Mouse (Mus musculus) layer of hippocampus, adult 9-11 months (tissue): ENCODE data around the gene Sema7a.

ENCODE experiments used
- DNase-seq: peaks from one replicate; pipeline ENCODE4 v3.0.0; 2022

Gene Sema7a

DNA sequence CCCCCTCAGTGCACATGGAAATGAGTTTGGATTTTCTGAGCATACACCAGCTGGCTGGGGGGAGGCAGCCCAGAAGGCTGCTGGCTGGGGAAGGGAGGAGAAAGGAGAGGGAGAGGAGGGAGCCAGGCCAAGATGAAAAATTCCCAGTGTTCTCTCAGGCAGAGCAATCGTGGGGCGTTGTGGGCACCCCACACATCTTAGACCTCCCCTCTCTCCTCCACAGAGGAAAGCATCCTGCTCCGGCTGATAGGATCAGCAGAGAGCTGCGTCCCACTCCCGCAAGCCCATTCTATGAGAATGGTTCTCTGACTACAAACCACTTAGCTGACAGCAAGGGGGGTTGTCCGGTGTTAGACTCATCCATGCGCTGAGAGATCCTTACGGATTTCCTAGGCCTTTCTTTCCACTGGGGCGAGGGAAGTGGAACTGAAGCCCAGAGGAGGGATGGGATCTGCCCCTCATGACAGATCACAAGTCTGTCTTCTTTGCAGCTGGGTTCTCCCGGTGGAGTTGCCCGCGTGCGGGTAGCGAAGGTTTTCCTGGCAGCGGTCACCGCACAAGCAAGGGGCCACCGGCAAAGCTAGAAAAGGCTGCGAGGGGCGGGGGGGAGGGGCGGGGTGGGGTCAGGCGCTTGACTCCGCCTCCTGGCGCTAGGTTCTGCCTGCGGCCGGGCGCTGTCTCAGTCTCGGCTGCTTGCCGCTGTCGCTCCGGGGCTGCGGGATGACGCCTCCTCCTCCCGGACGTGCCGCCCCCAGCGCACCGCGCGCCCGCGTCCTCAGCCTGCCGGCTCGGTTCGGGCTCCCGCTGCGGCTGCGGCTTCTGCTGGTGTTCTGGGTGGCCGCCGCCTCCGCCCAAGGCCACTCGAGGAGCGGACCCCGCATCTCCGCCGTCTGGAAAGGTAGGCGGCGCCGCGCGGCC lies at the start of gene Sema7a:
Gene Sema7a (plus strand): TSS at position 682 of the 918 bp plus-strand sequence.
- peak; percentile 82 for DNase-seq

DNA sequence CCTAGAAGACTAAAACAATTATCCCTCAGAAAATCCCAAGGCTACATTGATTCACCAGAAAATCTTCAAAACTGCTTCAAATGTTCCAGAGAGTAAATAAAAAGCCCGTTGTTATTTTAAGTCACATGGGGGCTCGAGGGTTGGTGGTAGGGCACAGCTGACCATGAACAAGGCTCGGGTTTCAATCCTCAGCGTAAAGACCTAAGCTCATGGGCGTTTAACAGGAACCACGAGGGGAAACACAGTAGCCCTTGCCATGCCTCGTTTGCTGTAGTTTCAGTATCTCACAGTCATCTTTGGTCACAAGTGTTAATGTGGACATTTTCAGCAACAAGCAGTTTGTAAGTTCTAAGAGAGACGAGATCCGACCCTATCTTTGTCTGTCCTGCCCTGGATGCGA lies 39.4 kb upstream of the Sema7a start:
- DNase-seq, result no peak

DNA sequence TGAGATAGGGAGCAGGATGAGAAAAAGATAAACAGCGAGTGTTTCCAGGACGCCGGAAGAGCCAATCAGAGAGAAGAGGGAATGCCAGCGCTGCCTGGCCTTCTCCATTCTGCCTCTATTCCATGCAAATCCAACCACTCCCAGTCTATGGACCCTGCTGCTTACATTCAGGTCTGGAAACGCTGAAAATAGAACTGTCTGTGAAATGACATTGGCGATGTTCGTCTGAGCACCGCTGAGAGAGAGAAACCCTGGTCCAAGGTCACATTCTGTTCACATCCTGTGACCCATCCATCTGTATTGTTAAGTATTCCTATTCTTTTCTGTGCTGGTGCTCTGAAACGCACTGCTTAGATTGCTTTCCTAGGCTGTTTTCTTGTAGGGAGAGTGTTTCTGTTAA lies 38.7 kb upstream of the Sema7a start:
- no peak for DNase-seq

DNA sequence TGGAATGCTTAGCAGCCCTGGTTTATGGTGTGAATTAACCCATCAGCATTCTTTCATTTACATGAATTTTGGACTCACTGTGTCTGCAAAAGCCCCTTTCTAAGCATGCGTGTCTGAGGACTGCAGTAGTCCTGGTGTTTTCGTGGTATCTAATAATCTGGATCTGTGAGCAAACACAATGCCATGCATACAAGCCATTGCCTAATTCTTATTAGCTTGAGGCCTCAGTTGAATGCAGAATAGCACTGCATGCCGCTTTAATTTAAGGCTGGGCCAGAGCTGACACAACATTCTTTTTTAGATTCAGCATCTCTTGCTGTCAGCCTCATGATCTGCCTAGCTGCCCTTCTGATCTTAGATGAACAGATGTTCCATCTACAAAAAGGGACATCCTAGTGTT lies 38.3 kb upstream of the Sema7a start:
- no peak for DNase-seq

DNA sequence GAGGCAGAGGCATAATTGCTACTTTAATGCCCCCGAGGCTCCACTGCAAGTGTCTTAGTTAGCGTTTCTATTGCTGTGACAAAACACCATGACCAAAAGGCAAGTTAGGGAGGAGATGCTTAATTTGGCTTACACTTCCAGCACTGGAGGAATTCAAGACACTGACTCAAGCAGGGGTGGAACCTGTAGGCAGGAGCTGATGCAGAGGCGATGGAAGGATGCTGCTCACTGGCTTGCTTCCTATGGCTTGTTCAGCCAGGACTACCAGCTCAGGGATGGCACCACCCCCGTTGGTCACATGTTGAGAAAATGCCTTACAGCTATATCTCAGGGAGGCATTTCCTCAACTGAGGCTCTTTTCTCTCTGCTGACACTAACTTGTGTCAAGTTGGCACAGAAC lies 37.8 kb upstream of the Sema7a start:
- no peak for DNase-seq

DNA sequence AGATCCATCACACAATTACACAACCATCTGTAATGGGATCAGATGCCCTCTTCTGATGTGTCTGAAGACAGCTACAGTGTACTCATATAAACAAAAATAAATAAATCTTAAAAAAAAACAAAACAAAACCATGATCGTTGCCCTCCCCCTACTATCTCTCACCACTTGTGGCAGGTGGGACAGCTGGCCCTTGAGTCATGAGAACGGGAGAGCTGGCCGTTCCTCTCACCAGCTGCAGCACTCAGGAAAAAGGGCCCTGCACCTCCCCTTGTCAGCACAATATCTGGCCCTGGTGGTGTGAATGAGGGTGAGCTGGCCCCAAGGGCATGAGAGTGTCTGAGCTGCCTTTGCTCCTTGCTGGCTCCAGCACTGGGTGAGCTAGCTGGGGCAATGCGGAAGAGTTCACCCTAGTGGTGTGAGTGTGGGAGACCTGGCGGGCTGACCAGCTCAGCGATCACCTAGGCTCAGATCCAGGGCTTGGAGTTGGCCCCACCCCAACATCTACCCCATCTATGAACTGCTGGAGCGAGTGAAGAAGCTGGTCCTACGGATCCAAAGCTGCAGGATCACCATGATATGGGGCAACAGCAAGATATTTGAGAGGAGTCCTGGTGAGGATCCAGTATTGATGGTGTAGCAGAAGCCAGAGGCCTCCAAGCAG lies 36.2 kb upstream of the Sema7a start:
- no peak for DNase-seq

DNA sequence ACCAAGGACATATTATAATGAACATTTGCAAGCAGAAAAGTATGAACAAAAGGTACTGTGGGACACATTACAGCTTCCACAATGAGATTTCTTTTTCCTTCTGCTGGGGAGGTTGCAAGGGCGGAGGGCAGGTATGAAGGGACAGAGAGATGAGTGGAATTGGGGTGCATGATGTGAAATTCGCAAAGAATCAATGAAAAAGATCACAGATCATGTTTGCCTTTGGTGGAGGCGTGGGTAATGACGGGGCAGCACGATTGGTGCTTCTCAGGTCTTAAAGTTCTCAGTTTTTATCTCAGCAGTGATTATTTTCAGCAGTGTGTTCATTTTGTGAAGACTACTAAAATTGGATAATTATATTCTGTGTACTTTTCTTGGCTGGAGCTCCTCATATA lies 35.7 kb upstream of the Sema7a start:
- DNase-seq, result no peak

DNA sequence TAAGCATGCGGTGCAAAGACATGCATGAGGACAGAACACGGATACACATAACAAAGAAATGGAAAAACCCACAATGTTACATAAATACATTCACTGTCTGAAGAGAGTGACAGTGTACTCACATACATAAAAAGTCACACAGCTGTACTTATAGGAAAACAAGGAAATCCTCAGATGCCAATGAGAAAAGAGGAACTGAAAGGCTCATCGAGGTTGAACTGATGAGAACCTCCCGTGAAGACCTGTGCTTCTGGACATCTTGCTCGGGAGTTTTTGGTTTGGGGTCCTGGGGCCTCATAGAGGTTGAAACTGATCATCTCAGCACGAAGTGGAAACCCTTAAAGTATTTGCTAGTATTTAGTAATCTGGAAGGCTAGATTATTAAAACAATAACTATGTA lies 32.7 kb upstream of the Sema7a start:
- no peak for DNase-seq

DNA sequence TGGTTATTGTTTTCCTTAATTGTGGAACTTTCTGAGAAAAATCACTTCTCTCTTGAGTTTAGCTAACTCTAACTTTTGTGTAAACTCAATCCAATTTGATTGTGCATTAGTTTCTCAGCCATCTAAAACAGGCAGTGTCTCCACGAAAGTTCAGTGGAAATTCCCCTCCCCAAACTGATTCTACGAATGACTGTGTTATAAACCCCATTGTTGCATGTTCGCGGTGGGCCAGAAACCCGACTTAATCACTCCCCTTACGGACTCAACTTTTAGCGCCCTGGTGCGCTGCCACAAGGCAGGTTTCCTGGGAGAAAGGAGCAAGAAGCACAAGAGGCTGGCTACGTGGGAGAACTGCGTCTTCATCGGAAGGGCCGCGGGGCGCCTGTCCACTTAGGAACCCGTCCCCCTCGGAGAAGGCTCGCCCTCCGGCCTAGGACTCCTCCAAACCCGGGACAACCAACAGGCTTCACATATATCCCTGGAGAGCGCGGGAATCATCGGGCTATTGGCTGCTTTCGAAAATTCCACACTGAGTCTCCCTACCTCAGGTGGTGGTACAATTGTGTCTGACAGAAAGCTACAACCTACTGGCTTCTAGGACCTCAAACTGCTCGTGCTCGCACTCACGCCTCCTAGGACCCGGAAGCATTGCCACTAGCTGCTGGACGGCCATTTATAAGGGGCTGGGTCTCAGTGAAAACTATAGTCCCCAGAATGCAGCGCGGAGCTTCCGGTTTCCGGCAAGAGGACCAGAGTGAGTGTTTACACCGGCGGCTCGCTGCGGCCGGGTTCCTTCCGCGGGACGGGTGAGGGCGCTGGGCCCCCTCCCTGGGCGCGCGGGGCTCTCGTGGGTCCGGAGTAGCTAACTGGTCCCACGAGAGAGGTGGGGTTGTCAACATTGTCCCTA lies 29.4 kb upstream of the Sema7a start, which contains the start of gene Ubl7:
Gene Ubl7 (plus strand): TSS at position 726 of the 907 bp plus-strand sequence.
- peak; percentile 93 for DNase-seq

DNA sequence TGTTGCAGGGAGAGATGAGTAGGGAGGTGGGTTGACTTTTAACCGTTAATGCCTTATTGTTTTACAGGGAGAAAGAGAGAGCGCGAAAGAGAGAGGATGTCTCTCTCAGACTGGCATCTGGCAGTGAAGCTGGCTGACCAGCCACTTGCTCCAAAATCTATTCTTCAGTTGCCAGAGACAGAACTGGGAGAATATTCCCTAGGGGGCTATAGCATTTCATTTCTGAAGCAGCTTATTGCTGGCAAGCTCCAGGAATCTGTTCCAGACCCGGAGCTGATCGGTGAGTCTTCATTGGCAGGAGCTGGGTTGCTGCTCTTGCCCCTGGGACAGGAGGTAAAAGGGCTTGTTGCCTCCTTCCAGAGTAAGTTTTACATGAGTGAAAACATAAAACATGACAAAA lies 27.3 kb upstream of the Sema7a start:
- DNase-seq, result no peak

DNA sequence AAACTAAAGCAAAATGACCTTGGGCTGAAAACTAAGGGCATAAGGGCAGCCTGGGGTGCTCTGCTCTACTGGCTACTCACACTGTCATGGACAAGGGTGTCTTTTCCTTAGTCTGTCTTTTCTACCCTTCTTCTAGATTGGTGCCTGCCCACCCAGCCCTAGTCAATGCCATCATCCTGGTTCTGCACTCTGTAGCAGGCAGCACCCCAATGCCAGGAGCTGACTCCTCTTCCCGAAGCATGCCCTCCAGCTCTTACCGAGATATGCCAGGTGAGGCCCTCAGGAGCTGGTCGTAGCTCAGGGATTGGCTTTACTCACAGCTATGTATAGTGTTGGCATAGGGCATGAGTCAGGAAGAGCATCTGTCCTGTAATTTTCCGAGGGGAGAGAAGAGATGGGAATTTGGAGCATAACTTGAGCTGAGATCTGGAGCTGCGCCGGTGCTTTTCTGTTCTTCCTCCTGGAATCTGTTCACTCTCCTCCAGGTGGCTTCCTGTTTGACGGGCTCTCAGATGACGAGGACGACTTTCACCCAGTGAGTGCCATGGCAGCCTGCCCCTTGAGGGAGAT lies 18.3 kb upstream of the Sema7a start:
- peak; percentile 42 for DNase-seq

DNA sequence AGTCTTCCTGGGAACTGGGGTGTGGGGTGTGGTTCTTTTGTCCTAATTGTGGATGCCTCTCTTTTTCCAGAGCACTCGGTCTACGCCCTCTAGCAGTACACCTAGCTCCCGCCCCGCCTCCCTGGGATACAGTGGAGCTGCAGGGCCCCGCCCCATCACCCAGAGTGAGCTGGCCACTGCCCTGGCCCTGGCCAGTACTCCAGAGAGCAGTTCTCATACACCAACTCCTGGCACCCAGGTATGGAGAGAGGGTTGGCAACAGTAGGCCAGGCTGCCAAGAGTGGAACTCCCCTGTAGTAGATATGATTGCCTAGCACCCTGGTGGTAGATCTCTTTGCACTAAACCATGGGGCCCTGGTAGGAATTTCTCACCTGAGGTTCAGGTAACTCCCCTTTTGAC lies 17.5 kb upstream of the Sema7a start:
- DNase-seq, result no peak

DNA sequence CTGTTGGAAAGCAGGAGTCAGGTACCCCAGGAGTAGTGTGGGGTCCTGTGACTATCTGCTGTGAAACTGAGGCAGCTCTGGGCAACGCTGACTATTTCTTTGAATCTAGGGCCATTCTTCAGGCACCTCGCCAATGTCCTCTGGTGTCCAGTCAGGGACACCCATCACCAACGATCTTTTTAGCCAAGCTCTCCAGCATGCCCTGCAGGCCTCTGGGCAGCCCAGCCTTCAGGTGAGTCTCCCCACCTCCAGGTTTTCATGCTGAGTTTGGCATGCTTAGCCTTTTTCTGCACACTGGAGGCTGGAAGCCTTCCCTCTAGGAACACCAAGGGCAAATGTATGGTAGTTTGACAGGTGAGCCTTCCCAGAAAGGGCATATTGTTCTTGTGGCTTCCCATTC lies 16.9 kb upstream of the Sema7a start:
- no peak for DNase-seq

DNA sequence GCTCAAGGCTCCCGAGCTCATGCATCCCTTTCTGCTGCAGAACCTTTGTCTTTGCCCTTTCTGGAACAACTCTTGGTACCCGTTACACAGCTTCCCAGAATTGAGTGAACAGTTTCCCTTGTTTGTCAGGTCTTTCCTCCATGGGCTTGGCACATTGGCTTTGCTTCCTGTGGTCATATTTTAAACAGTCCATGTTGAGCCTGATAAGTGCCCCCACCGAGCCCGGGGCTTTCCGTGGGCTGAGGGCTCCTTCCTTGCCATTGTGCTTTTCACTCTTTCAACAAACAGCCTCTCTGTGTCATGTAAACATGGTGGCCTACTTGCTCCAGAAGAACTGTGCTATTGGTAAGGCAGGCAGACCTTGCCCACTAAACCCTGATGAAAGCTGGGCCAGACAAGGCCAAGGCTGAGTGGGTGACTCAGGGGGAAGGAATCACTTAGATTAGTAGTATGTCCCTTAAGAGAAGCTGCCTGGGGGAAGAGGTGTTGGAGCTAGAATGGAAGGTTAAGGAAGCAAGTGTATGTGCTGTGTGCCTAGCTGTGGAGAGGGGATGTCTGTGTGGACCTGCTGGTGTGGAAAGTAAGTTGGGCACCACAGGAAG lies 8.6 kb upstream of the Sema7a start:
- DNase-seq, result no peak

DNA sequence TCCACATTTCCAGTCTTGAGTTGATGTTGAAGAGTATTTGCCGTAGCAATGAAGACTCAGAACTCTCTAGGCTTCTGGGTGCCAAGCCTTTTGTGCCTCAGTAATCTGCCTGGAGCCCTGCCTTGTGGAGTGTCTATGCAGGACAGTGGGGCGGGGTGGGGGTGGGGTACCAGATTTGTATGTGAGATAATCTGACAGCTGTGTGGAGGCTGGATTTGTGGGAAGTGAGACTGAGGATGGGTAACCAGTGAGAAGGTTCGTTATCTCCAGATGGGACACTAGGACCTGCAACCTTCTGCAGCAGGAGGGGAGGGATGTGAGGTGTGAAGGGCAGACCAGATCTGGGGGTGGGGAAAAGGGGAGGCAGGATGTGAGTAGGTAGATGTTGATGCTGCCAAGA lies 7.7 kb upstream of the Sema7a start:
- DNase-seq, result peak; percentile 52

DNA sequence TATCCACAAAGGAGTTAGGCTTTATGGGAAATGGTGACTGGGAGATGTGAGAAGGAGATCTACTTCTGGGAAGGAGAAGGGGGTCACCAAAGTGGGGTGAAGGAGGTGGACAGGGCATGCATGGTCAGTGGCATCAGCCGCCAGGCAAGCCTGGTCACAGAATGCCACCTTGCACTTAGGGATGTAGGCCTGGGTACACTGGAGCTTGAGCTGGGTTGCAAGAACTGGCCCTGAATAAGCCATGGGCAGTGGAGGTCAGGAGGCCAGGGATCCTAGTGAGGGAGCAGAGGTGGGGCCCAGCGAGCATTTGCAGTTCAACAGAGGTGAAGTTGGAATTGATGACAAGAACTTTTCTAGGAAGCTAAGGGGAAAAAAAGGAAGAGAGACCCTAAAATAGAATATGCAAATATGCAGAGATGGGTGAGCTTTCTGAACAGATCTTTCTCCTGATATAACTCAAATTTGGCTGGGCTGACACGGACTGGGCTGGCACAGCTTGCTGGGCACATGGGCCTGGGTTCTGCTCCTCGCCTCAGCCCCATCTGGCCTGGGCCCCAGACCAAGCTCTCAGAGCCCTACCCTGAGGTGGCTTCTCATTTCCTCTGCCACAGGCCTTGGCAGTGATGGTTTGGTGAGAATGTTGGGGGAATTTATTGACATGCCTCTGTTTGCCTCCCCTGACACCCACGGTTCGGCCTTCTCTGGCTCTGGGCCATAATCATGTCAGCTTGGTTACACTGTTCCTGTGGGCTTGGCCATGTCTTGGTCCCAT lies 6.9 kb upstream of the Sema7a start:
- peak; percentile 82 for DNase-seq

DNA sequence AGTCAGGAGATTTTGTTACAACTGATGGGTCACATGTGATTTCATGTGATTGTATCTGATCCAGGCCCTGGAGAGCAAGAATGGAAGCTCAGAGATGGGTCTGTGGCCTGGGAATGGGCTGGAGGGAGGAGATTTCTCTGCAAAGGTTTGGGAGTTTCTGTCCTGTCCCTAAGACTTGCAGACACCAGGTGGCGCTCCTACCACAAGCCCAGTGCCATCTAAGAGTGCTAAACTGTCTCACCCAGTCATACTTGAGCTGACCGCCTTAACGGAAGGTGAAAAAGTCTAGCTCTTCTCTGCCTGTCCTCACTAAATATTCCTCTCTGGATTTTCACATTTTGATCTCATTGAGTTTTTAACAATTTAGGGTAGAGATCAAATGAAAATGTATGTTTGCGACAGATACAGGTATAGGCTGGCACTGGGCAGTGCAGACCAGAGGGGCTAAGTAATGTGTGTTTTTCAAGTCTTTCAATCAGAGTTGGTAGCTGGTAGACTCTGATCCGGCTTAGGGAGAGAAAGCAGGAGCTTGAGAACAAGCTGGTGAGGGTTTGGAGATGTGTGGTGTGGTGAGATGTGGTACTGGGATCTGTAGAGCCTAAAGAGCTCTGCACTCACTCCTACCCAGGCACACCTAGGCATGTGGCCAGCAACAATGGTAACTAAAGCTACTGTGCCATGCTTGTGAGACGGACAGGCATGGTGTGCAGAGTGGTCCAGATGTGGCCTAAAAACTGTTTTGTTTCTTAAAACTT lies 4.1 kb upstream of the Sema7a start:
- DNase-seq, result peak; percentile 78

DNA sequence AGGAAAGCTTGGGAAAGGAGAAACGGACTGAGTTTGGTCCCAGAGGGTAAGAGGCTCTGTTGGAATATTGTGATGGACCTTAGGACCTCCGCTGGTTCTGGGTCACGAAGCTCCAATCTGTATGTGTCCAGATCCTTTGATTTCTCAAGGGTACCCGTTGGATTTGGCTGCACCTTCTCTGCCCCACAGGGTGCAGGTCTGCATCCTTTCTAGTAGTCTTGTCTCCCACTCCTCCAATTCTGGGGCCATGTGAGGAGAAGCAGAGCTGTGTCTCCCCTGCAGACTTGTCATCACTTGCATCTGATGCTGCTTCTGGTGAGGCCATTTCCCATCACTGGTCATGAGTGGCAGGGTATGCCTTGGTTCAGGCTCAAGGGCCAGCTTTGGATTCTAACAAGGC lies 2.7 kb upstream of the Sema7a start:
- DNase-seq, result no peak

DNA sequence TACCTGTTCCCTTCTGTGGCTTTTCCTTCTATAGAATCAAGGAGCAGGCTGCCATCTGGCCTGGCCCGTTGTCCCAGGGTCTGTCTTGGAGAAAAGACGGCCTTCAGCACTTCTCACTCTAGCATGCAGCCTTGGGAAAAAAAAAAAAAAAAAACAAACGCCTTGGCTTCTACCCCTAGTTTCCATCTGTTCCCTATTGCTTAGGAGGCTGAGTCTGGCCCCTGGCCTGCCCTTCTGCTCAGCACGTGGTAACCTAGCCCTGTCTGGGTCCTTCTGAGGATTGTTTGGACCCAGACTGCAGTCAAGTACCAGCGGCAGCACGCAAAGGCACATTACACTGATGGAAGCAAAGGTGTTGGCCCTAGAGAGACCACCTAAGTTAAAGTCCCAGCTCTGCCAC lies 2.3 kb upstream of the Sema7a start:
- DNase-seq, result no peak

DNA sequence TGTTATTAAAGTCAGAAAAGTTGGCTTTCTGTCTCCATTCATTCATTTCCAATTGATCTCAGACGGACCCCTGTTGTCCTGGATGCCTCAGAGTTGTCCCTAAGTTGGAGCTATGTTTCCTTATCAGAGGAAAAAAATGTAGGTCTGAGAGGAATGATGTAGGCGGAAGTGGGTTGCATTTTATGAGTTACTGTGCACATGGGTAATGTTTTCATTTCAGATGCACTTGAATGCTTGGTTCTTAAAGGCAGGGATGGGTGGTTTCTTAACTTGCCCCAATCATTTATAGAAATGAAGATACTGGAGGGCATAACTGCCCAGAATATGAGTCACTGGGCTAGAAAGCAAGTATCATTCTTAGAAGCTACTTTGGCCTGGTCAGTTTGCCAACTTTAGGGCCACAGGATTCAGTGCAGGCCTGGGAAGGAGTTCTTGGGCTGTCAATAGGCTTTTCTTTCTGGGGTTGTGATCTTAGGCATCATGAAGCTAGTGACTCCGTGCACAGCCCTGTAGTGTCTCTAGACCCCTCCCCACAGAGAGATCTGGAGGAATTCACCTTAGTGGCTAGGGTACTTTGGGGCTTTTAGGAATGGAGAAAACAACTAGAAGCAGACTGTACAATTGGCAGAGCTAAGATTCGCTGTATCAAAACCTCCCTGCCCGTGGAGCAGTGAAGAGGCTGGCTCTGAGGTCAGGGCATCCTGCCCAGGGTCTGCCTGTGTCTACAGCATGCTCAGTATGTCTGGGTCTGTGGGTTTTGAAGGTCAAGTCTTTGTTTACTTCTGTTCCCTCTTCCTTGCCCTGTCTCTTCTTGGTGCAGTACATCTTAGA lies 1.5 kb upstream of the Sema7a start:
- no peak for DNase-seq
